Mouse (Mus musculus) embryonic fibroblast, embryonic 13.5 days (primary cell): ENCODE data around the gene Tnfrsf21.

ENCODE experiments used
- CTCF ChIP-seq: IDR thresholded peaks from 2 replicates; pipeline ENCODE4 v1.5.1; 2011; ENCODE audit warnings: mild to moderate bottlenecking, control low read depth, low read length, moderate library complexity, borderline replicate concordance; ENCODE audit not compliant: insufficient read depth
- POLR2A ChIP-seq: IDR thresholded peaks from 2 replicates; pipeline ENCODE4 v1.6.1; 2011; ENCODE audit warnings: low read depth, mild to moderate bottlenecking, control low read depth, low read length, moderate library complexity

DNA sequence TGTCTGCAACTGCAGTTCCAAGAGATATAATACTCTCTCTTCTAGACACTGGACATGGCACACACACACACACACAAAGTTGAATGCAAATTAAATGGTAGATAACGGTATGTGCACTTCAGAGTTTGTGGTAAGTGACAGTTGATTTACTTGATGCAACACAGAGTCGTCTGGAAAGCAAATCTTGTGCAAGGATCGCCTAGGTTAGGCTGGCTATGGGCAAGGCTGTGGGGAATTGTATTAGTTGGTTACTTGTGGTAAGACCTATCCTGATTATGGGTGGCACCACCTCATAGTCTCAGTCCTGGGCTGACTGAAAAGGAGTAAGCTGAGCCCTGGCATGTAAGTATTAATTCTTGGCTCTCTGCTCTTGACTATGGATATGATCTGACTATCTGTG is 112.0 kb downstream of the Tnfrsf21 start:
- TF ChIP-seq POLR2A (no peak), CTCF (no peak)
